Mouse (Mus musculus) embryo, embryonic 10.5 days (tissue): ENCODE measurements at regions not wholly inside any gene's neighbourhood (a gene's known extent, or its start where the extent isn't known, plus 50 kb on each side); places are given as distances from the start of the nearest gene placed in this dataset.

Source experiments
- DNase-seq: peaks from one replicate; pipeline ENCODE4 v3.0.0-alpha.2; 2015; ENCODE audit warnings: low spot score

DNA sequence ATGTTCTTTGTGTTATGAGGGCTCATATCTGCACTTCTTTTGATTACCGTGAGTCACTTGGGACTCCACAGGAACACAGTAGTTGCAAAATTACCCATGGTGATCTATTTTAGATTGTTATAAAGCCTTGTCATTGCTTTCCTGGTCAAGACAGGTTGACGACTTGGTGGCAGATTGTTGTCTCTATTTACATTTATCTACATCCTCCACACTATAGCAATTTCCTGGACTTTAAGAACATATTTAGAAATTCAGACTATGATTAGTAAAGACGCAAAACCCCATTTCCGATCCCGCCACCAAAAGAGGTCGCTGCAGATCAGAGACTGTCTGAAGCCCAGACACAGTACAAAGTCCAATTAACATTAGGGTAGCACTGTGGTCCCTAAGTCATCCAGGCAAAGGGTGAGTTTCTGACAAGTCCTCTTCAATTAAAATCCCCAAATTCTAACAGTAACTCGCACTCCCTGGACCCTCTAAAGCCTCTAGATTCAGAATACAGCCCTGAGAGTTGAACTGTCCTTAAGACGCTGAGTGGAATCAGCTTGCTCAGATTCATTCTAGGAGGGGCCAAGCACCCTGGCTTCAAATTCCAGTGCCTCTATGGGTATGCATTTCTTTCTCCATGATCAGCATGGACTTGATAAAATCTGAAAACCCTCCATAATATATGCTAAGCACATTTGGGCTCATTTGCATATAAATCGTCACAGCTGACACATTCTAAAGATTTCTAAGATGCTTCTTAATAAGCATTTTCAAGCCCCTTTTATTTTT is 461.9 kb upstream of the BC052040 start:
- no peak for DNase-seq

DNA sequence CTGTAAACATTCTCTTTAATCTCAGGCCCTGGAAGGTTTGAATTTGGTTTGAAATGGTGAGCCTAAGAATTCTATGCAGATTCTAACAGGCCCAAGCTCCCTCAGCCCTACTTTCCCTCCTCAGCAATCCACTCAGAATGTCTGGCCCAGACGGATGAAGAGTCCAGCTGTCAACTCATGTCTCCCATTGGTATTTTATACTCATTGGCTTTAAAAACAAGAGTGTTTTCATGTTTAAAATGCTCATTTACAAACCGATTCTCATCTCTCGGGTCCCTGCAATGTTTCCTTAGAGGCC is 461.4 kb upstream of the BC052040 start:
- DNase-seq, result no peak

- no peak for DNase-seq
Measured at GRCm38 (mm10) chr2:115126625-115127369, 454.7 kb upstream of the BC052040 start.

DNA sequence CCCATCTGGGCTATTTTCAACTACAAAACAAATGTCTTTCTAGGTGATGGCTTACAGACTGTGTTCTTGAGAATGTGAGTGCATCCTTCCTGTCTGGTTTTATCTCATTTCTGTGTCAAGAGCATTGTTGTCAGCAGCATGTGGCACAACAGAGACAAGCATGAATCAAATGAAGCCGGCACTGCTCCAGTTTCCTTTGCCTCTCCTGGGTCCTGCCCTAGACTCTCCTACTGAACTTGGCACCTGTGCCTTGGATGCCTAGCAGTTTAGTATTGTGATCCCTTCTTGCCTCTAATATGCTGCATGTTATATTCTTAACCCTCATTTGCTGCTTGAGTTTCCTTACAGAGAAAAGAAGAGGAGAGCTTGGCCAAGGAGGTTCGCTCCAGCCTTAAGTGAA is 449.8 kb upstream of the BC052040 start:
- peak; percentile 18 for DNase-seq

GRCm38 (mm10) chr2:115132165-115132592 is 449.3 kb upstream of the BC052040 start:
- DNase-seq, result peak; percentile 50

- DNase-seq, result no peak
Measured at GRCm38 (mm10) chr2:115141416-115141815, 440.1 kb upstream of the BC052040 start.

- DNase-seq, result no peak
Measured at GRCm38 (mm10) chr2:115172111-115172510, 409.4 kb upstream of the BC052040 start.

DNA sequence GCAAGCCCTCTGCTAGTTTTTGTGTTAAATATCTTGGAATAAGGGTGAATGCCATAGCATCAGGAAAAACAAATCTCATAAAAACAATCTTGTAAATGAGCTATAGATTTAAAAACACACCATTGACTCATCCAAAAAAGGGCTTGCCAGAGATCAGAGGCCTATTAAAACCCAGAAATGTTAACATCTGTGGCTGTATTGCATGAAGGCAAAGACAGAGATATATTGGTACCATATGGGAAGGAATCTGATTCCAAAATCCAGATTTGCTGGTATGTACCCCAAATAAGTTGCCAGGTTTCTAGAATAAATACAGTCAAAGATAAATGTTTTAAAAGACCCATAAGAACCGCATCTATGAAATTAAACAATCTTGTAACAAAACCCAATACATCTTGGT is 404.4 kb upstream of the BC052040 start:
- no peak for DNase-seq

DNA sequence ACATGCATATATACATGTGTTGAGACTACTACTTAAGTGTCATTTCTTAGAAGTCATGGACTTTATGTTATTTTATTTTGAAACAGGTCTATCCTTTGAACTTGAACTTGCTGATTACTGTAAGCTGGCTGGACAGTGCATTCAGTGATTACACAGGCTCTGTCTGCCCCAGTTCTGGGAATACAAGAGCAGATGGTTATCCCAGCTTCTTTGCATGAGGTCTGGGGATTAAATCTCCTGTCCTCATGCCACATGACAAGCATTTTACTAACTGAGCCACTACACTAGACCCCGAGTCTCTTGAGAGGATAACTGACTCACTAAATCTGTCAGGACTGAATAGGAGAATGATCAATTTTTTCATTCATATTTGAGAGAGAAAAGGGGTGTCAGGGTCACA is 403.6 kb upstream of the BC052040 start:
- no peak for DNase-seq

DNA sequence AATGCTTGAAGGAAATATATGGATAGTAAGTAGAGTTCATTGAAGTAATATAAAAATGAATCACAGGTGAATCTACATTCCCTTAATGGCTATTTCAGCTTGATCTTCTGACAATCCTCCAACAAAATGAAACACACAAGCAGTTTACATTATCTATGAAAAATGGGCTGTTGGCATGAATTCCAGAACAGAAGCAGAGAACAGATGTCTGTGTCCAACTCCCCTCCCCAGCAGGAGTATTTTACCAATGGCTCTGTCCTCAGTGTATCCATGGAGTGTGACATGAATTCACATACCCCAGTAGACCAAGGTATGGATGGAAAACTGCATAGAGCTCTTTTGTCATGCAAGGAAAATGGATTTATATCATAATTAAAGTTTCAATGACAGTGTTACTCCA is 370.3 kb upstream of the BC052040 start:
- no peak for DNase-seq

- DNase-seq, result peak; percentile 59
Measured at GRCm38 (mm10) chr2:115213181-115213970, 368.1 kb upstream of the BC052040 start.

DNA sequence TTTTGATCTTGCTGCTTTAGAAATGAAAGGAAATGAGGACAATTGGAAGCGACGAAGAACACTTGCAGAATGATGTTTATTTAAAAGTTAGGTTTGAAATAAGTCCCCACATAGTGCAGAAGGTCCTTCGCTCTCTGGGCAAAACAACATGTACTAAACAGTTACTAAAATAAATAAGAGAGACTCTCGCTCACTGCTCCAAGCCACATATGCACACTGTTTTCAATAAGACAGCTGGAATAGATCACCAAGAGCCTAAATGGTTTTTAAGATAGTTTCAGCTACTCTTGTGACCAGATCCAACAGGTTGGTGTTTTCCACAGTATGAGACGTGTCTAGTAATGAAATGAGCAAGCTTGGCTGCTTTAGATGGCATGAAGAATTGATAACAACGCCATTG is 367.2 kb upstream of the BC052040 start:
- peak; percentile 10 for DNase-seq

DNA sequence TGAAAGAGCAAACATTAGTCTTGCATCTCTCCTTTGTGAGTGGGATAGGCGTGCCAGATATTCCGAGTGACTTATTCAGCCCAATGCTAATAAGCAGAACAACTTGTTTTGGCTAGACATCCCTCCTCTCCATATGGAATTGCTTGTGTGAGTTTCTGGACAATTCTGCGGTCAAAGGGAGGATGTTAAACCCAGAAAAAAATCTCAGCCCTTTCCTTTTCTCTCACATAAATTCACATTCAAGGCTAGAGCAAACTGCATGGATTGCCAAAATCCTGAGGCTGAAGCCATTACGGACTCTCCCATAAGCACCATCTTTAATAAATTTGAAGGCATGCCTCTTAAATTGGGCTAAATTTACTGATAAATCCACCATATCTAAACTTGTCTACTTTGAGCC is 351.5 kb upstream of the BC052040 start:
- DNase-seq, result no peak

GRCm38 (mm10) chr2:115247673-115248072 is 333.8 kb upstream of the BC052040 start:
- no peak for DNase-seq

GRCm38 (mm10) chr2:115250019-115250807 is 331.3 kb upstream of the BC052040 start:
- DNase-seq, result no peak

DNA sequence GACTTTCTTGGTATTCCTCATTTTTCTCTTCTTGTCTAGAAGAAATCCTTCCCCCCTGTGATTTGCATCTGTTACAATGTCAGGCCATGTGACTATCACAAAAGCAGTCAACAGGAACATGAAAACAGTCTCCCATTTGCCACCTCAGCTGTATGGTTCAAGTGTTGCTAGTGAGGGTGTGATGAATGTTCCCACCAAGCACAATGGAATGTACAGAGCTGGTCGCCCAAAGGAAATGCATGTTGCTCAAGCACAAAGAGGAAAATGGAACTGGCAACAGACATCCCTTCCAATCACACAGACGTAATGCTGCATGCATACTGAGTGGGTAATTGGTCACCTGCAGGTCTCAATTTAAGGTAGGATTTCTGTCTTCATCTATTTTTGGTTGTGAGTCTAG is 324.1 kb upstream of the BC052040 start:
- DNase-seq, result no peak

DNA sequence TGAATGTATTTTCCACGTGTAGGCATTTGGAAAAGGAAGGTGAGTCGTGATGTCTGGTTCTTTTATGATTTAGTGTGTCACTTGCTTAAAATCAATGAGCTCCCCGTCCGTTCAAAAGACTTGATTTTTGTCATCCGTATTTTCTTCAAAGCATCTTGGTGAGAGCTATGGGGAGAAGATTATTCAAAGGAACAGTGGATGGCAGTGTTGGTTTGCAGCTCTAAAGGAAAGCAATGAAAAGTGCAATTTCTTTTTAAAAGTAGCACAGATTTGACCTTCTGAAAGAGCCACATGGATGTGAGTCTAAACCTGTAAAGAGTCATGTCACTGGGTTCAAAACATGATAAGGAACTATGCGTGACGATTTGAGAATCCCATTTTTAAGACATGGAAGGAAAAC is 313.3 kb upstream of the BC052040 start:
- no peak for DNase-seq

DNA sequence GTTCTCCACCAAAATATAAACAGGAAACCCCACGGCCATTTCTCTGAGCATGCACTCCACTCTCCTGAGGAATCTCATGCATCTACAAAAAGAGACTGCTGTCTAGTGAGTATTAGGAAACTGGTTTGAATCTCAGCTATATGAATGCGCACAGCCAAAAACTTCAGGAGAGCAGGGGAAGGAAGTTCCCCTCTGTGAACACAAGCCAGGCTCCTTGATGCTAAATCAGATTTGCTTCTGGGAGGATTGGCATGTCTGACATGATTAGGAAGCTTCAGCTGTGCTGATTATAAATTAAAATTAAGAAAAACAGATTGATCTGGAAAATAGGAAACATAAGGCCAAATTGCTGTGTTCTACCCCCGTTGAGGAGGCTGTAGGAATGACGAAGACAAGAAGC is 304.1 kb upstream of the BC052040 start:
- no peak for DNase-seq

- no peak for DNase-seq
Measured at GRCm38 (mm10) chr2:115293020-115293419, 288.5 kb upstream of the BC052040 start.

DNA sequence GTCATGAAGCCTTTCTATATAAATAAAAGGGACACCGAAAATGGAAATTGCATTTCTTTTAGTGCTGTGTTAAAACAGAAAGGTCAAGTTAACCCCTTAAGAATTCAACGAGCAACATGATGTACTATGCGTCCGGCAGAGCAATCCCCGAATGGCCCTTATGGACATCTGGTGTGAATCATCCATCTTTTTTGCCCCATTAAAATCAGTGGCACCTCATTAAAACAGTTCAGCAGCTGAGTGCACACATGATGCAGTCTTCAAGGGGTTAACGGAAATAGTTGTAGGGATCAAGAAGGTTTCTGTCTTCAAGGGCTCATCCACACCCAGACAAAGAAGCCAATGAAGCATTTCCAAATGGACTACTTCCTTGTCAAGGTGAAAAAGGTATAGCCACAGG is 284.1 kb upstream of the BC052040 start:
- peak; percentile 44 for DNase-seq

DNA sequence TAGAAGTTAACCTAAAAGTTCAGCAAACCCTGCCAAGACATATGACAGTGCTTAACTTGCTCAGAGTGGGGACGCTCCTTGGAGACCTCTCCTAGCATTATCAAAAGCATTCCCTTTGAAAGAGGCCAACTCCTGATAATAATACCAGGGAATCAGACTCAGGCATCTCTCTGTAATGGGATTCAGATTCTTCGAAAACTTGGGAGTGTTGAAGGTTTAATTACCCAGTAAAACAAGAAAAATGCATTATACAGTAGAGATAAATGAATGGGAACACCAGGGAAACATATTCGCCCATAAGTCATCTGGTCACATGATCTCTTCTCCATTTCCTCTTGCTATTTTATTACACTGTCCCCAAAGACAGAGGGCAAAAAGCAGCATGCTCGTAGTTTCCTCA is 274.3 kb upstream of the BC052040 start:
- DNase-seq, result no peak
